Mouse (Mus musculus) limb, embryonic 13.5 days (tissue): Measurements from ENCODE around the gene Sptssb. TPM values are rescaled to one million over a fixed set of nuclear protein-coding genes. Genes with fewer than 3 reads are reported as not detected.

ENCODE experiments used
- ATAC-seq: fragments of 200-750 bp; cut with Nextera tagmentation; 2 replicates; pipeline ENCODE4 v1.8.0; 2017; ENCODE audit warnings: low read depth, moderate number of reproducible peaks, moderate TSS enrichment; ENCODE audit not compliant: low FRiP score
- H3K27ac ChIP-seq: fragments of 300-500 bp; sonication (generic); 2 replicates; pipeline ENCODE4 v1.5.1; 2015; ENCODE audit warnings: inconsistent platforms, mild to moderate bottlenecking, moderate library complexity
- H3K27me3 ChIP-seq: fragments of 300-500 bp; sonication (generic); 2 replicates; pipeline ENCODE4 v1.6.1; 2015; ENCODE audit warnings: mild to moderate bottlenecking, inconsistent platforms
- H3K36me3 ChIP-seq: fragments of 300-500 bp; sonication (generic); 2 replicates; pipeline ENCODE4 v1.6.1; 2015; ENCODE audit warnings: inconsistent platforms, mild to moderate bottlenecking, moderate library complexity
- H3K4me1 ChIP-seq: fragments of 300-500 bp; sonication (generic); 2 replicates; pipeline ENCODE4 v1.6.1; 2015; ENCODE audit warnings: inconsistent platforms
- H3K4me2 ChIP-seq: fragments of 300-500 bp; sonication (generic); replicated peaks from 2 replicates; pipeline ENCODE4 v1.6.1; 2015; ENCODE audit warnings: inconsistent platforms, mild to moderate bottlenecking, moderate library complexity
- H3K4me3 ChIP-seq: fragments of 300-500 bp; sonication (generic); 2 replicates; pipeline ENCODE4 v1.5.1; 2015; ENCODE audit warnings: moderate library complexity, mild to moderate bottlenecking, inconsistent platforms
- H3K9ac ChIP-seq: fragments of 300-500 bp; sonication (generic); 2 replicates; pipeline ENCODE4 v1.6.1; 2015; ENCODE audit warnings: mild to moderate bottlenecking, inconsistent platforms
- H3K9me3 ChIP-seq: fragments of 300-500 bp; sonication (generic); 2 replicates; pipeline ENCODE4 v1.6.1; 2016; ENCODE audit warnings: inconsistent platforms
- WGBS: fragments of 180-500 bp; shearing (Covaris S2); methylation state at CpG from one replicate; pipeline ENCODE4 v1.1.7; 2015; 5-methylcytosine and 5-hydroxymethylcytosine counted together
- polyA plus RNA-seq: library from polyadenylated mRNA; unstranded; fragments of >200 nt; fragmentation: Nextera tagmentation; extraction: Ambion mirVana; gene quantifications from 2 replicates; pipeline ENCODE4 v1.2.1, GENCODE M21; 2015

Sptssb gene
- 0.31 and 0.47 TPM in 2 replicates for polyA plus RNA-seq

DNA sequence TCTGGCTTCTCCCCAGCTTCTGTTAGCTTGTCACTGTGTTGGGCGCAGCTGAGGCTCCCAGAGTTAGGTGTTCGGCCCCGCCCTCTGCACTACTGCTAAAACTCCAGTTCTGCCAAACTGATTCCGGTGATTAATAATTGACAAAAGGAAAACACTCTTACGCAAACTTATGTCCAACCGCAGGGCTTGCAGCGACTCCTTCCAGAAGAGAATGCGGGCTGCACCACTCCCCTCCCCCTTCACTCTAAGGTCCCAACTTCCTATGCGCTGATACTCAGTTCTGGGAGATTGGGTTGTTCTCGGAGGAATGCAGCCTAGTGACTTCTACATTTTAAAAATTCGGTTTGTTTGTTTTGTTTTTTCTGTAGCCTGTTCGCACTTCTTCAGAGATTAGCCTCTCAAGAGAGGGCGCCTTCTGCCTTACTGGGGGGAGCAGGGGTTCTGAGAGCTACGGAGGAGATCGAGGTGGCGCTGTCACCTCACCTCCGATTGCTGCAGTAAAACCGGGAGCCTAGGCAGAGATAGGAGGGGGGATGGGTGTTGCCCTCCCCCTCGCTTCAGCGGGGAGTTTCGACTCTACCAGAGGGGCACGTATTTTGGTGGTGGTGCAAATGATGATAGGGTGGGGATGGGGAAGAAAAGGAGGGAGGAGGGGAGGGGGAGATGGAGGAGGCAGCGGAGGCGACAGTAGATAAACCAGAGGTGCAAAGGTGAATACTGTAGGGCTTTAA is at the start of gene Sptssb:
Gene Sptssb, minus strand, starts transcription at position 83 of the 731 bp plus-strand sequence.
- H3K36me3 ChIP-seq, result no peaks in the 10 kb centered on the region
- peak within 1 kb of the TSS; percentile 98 for H3K4me2 ChIP-seq
- H3K9ac ChIP-seq, result peak within 1 kb of the TSS; percentile 51
- peak within 1 kb of the TSS; percentile 51 for H3K4me3 ChIP-seq
- H3K27ac ChIP-seq, result no peak within 1 kb of the TSS
- no peaks in the 10 kb centered on the region for H3K9me3 ChIP-seq
- ATAC-seq, result peak; percentile 60; the same call in 1 of the 2 replicates
- H3K4me1 ChIP-seq, result peaks cover 15% of the 10 kb centered on the region
- peaks cover 21% of the 10 kb centered on the region for H3K27me3 ChIP-seq
- 2% methylated on average over 24 of the region's 24 CpGs for WGBS

DNA sequence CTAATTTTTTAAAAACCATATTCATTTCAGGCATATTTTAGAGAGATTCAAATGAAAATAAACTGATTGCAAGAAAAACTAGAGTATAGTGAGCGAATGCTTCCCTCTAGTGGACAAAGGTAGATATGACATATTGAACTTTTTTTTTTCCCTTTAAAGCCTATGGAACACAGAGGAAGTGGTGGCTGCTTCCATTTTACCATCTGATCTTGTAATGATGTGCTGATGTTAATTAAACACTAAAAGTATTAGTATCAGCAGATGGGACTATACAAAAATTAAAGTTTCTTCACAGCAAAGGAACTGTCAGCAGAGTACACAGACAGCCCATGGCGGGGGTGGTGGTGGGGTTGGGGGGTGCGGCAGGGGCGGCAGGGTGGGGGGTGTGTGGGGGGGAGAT is 48.3 kb upstream of the Sptssb start:
- ATAC-seq, result peak; percentile 25; the same call in 1 of the 2 replicates
- peaks cover 10% of the 10 kb centered on the region for H3K4me1 ChIP-seq
- no peak overlapping the region for H3K4me3 ChIP-seq
- no peaks in the 10 kb centered on the region for H3K9me3 ChIP-seq
- H3K27ac ChIP-seq, result no peak overlapping the region
- H3K27me3 ChIP-seq, result no peaks in the 10 kb centered on the region
- 14% methylated on average over 4 of the region's 4 CpGs for WGBS
- peak overlapping the region; percentile 28; the same call in 1 of the 2 replicates for H3K4me2 ChIP-seq
- H3K36me3 ChIP-seq, result no peaks in the 10 kb centered on the region
- H3K9ac ChIP-seq, result no peak overlapping the region

DNA sequence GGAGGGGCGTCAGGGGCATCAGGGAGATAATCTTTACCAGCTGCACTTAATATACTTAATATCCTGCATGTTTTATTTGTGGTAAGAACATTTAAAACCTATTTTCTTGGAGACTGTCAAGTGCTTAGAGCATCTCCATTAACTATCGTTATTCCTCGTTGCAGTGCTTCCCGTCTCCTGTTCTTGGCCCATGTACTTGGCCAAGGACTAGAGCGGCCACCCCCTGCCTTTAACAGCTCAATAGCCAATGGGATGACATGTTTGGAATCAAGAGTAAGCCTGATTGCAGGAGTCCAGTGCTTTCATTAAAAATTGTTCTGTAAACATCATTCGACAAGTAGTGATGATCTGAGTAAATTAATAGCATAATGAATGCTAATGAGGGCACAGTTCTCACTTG is 47.8 kb upstream of the Sptssb start:
- no peaks in the 10 kb centered on the region for H3K9me3 ChIP-seq
- H3K4me3 ChIP-seq, result no peak overlapping the region
- H3K27me3 ChIP-seq, result no peaks in the 10 kb centered on the region
- no peak overlapping the region for H3K9ac ChIP-seq
- H3K36me3 ChIP-seq, result no peaks in the 10 kb centered on the region
- H3K4me1 ChIP-seq, result peaks cover 5% of the 10 kb centered on the region
- H3K27ac ChIP-seq, result no peak overlapping the region
- ATAC-seq, result 0 out of 2 replicates have a peak, but pooled peaks have one; percentile 42
- no peak overlapping the region for H3K4me2 ChIP-seq
- 32% methylated on average over 6 of the region's 6 CpGs for WGBS

DNA sequence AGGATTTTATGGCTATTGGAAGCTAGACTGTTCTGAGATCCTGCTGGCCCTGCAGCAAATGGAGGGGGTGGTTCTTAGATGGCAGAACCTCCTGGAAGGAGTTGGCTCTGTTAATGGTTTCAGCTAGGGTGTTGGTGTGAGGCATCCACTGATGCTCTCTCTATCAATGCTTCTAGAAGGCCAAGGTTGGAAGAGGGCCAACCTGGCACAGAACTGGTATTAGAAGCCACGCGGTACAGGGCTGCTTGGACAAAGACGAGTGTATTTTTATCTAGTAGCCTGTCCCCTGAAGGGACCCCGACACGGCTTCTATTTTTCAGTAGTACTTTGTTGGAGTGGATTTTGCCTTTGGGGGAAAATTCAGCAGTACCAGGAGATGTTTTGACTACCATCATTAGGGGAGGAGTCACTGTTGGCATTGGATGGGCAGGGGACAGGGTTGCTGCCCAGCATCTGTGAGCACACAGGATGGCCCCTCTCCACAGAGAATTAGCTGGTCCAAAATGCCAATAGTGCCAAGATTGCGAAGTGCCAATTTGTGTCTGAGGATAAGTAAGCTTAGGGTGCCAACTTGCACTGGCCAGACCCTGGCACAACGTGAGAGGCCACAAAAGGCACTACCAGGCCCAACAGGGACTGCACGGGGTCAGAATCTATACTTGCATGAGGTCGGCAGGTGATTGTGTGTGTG is 43.2 kb upstream of the Sptssb start:
- Histone ChIP-seq H3K9me3 (no peaks in the 10 kb centered on the region), H3K4me2 (no peak overlapping the region), H3K9ac (no peak overlapping the region), H3K4me3 (no peak overlapping the region), H3K27ac (no peak overlapping the region), H3K36me3 (no peaks in the 10 kb centered on the region), H3K4me1 (no peaks in the 10 kb centered on the region; the same call in 1 of the 2 replicates), H3K27me3 (no peaks in the 10 kb centered on the region)
- 85% methylated on average over 9 of the region's 9 CpGs for WGBS
- ATAC-seq, result no peak

DNA sequence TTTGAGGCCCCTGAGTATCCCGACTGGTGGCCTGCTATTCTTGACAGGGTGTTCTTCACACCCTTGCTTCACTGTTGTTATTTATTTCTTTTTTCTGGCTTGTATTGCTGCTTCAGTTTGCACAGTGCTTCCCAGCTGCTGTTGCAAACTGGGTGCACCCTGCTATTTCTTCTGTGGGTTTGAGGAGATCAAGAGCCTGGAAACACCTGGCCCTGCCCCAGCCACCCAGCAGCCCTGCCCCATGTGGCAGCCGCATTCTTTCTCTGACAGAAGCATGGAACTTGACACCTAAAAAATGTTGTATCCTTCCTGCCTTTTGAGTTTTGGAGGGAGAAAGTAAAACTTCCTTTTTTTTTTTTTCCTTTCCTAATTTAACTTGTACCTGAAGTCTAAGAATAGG is 42.6 kb upstream of the Sptssb start:
- 25% methylated on average over 2 of the region's 2 CpGs for WGBS
- Histone ChIP-seq H3K27ac (no peak overlapping the region), H3K27me3 (no peaks in the 10 kb centered on the region), H3K4me3 (no peak overlapping the region), H3K4me2 (no peak overlapping the region), H3K4me1 (no peaks in the 10 kb centered on the region; the same call in 1 of the 2 replicates), H3K9ac (no peak overlapping the region), H3K9me3 (no peaks in the 10 kb centered on the region), H3K36me3 (no peaks in the 10 kb centered on the region)
- no peak for ATAC-seq

DNA sequence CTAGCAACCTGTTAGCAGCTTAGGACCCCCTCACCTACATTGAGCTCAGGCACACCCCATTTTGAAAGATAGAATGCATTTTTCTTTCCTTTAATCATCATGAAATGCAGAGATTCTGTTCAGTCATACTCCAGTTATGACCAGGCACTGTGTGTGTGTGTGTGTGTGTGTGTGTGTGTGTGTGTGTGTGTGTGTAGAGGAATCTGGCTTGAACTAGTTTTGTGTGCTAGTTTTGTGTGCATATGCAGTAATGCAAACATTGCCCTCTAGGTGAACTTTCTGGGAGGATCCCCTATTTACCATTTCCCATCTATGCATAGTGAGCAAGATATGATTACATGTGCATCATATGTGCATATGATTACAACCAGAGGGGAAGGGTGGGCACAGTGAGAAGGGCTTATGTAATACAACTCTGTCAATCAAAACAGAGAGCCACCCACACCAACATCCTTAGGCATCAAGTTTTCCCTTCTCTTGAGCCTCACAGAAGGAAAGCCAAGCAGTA is 42.2 kb upstream of the Sptssb start:
- H3K9me3 ChIP-seq, result no peaks in the 10 kb centered on the region
- no peaks in the 10 kb centered on the region; the same call in 1 of the 2 replicates for H3K4me1 ChIP-seq
- no peaks in the 10 kb centered on the region for H3K27me3 ChIP-seq
- no peak overlapping the region for H3K4me3 ChIP-seq
- no peak overlapping the region for H3K4me2 ChIP-seq
- no peak overlapping the region for H3K27ac ChIP-seq
- H3K9ac ChIP-seq, result no peak overlapping the region
- H3K36me3 ChIP-seq, result no peaks in the 10 kb centered on the region
- no peak for ATAC-seq

DNA sequence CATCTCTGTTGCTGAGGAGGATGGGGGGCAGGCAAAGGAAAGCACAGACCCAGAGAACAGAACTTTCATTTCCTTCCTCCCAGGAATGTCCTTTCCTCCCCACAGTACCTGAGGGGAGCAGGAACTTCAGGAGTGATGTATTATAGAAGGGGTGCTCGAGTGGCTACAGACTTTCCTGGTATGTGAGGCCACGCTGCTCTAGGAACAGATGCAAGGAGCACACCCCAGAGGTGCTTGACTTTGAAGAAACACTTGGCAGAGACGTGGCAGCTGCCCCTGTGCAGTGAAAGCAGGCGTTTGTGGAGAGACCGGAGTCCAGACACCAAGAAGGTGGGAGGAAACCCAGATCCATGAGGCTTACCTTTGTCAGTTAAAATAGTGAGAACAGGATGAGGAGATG is 40.6 kb upstream of the Sptssb start:
- no peak for ATAC-seq
- WGBS, result 53% methylated on average over 5 of the region's 5 CpGs
- H3K4me1 ChIP-seq, result no peaks in the 10 kb centered on the region; the same call in 1 of the 2 replicates

DNA sequence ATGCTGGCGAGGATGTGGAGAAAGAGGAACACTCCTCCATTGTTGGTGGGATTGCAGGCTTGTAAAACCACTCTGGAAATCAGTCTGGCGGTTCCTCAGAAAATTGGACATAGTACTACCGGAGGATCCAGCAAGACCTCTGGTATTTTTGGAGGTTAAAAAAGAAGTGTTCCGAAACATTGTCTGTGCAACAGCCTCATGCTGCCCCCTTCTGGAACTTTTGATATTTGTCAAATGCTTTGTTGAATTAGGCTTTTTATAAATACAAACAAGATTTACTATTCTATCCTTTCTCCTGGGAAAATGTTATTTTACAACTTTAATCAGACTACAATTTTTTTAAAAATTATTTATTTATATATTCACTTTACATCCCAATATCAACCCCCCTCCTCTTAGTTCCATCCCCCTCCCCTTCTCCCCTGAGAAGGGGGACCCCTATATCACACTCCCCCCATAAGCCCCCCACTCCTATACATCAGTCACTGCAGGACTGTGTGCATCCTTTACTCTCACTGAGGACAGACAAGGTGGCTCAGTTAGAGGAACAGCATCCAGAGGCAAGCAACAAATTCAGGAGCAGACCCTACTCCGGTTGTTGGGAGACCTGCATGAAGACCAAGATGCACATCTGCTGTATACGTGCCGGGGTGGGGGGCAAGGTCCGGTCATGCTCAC is 38.3 kb upstream of the Sptssb start:
- Histone ChIP-seq H3K36me3 (no peaks in the 10 kb centered on the region), H3K4me3 (no peak overlapping the region), H3K4me2 (no peak overlapping the region), H3K4me1 (no peaks in the 10 kb centered on the region; the same call in 1 of the 2 replicates), H3K9ac (no peak overlapping the region), H3K27me3 (no peaks in the 10 kb centered on the region), H3K27ac (no peak overlapping the region), H3K9me3 (no peaks in the 10 kb centered on the region)
- no peak for ATAC-seq
- 74% methylated on average over 7 of the region's 8 CpGs for WGBS

More for the DNA sequence above, 40.6 kb upstream of the Sptssb start:
- peak overlapping the region; percentile 25; the same call in 1 of the 2 replicates for H3K9ac ChIP-seq
- no peak overlapping the region for H3K27ac ChIP-seq
- H3K9me3 ChIP-seq, result no peaks in the 10 kb centered on the region
- H3K36me3 ChIP-seq, result no peaks in the 10 kb centered on the region
- H3K27me3 ChIP-seq, result no peaks in the 10 kb centered on the region
- H3K4me2 ChIP-seq, result no peak overlapping the region
- H3K4me3 ChIP-seq, result no peak overlapping the region

DNA sequence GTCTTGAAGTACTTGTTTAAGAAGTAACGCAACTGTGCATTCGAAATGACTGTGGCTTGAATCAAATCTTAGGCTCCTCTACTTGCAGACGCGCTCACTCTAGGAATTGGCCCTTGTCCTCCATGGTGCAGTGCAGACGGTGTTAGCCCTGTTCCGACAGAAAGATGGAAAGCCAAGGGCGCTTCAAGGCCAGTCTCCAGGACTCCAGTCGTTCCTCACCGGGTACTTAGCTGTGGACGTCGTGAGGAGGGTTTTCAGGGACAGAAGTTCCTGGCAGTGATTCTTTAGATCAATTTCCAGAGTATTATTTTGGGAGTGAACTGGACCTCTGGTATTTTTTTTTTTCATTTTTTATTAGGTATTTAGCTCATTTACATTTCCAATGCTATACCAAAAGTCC is 35.8 kb upstream of the Sptssb start:
- H3K4me1 ChIP-seq, result no peaks in the 10 kb centered on the region

DNA sequence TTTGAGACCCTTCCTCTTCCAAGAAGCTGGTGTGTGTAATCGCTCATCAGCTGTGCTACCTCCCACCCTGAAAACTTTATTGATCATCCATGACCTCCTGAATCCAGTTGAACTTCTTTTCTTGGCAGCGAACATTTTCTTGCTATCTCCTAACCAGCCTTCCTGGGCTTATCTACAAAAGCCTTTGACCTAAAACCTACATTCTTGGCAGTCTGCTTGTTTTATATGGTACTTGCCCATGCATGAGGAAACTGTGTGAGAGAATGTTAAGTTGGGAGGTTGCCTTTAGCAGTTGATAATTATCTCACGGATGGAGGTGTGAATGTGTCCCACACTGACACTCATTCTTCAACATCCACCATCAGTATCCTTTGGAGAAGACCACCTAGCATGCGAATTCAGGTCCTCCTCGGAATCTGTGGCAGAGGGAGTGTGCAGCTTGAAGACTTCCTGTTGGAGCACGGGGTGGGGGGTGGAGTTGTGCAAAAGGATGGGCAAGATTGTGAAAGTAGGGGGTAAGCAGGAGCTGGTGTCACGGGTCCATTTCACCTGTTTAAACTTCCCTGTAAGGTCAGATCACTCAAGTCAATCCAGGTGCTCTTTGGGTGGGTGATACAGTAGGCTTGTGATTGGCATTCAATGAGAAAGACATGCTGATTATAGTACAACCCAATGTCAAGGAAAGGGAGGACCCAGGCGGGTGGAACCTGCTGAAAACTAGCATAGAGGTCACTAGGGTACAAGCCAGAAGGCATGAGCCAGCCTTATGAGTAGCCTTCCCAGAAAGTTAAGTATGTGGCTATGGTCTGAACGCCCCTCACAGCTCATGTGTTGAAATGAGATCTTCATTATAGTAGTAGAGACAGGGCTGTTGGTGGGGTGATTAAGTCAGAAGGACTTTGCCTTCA is 32.7 kb upstream of the Sptssb start:
- no peak for ATAC-seq
- Histone ChIP-seq H3K9ac (no peak overlapping the region), H3K27ac (no peak overlapping the region), H3K36me3 (no peaks in the 10 kb centered on the region), H3K27me3 (no peaks in the 10 kb centered on the region), H3K4me3 (no peak overlapping the region), H3K9me3 (no peaks in the 10 kb centered on the region), H3K4me1 (no peaks in the 10 kb centered on the region), H3K4me2 (no peak overlapping the region)
- 80% methylated on average over 9 of the region's 9 CpGs for WGBS

More for the DNA sequence above, 35.8 kb upstream of the Sptssb start:
- Histone ChIP-seq H3K4me2 (no peak overlapping the region), H3K4me3 (no peak overlapping the region), H3K9me3 (no peaks in the 10 kb centered on the region), H3K36me3 (no peaks in the 10 kb centered on the region), H3K9ac (no peak overlapping the region), H3K27ac (no peak overlapping the region), H3K27me3 (no peaks in the 10 kb centered on the region)
- no peak for ATAC-seq
- 90% methylated on average over 11 of the region's 11 CpGs for WGBS

DNA sequence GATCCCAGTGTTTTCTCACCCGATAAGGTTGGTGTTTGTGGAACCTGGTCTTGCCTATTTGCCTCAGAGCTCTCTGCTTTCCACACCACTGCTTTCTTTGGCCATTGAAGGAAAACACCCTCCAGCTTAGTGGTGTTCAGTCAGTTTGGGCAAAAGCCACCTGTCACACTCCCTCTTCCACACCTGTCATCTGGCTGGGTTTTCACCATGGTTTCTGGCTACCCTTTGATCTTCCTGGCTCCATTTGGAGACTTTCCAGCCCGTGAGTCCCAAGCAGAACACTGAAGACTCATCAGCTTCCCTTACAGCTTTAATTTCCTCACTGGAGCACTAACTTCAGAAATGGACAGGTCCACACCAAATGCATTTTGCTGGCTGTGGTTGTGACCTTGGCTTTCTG is 26.1 kb upstream of the Sptssb start:
- Histone ChIP-seq H3K27ac (no peak overlapping the region), H3K27me3 (no peaks in the 10 kb centered on the region), H3K36me3 (no peaks in the 10 kb centered on the region), H3K4me3 (no peak overlapping the region), H3K9me3 (no peaks in the 10 kb centered on the region), H3K9ac (no peak overlapping the region), H3K4me2 (no peak overlapping the region), H3K4me1 (no peaks in the 10 kb centered on the region)
- ATAC-seq, result no peak
- 53% methylated on average over 2 of the region's 2 CpGs for WGBS
